Mouse (Mus musculus) lung, embryonic 14.5 days (tissue): Measurements from ENCODE around the gene Fgfr1op. TPM values are rescaled to one million over a fixed set of nuclear protein-coding genes. Genes with fewer than 3 reads are reported as not detected.
A peak's percentile ranks its signal among the peaks of the same experiment; 100 is the strongest.

ENCODE experiments used
- ATAC-seq: fragments of 200-750 bp; cut with Nextera tagmentation; 2 replicates; pipeline ENCODE4 v1.8.0; 2017; ENCODE audit warnings: mild to moderate bottlenecking, moderate TSS enrichment, moderate library complexity; ENCODE audit not compliant: insufficient read depth
- DNase-seq: peaks from one replicate; pipeline ENCODE4 v3.0.0-alpha.2; 2015
- H3K27ac ChIP-seq: fragments of 300-500 bp; sonication (generic); 2 replicates; pipeline ENCODE4 v1.5.1; 2014; ENCODE audit warnings: low read depth, mild to moderate bottlenecking, moderate library complexity
- H3K27me3 ChIP-seq: fragments of 300-500 bp; sonication (generic); 2 replicates; pipeline ENCODE4 v1.6.1; 2014; ENCODE audit warnings: low read length, control low read depth; ENCODE audit not compliant: insufficient read depth
- H3K36me3 ChIP-seq: fragments of 300-500 bp; sonication (generic); 2 replicates; pipeline ENCODE4 v1.6.1; 2014; ENCODE audit warnings: control low read depth; ENCODE audit not compliant: insufficient read depth
- H3K4me1 ChIP-seq: fragments of 300-500 bp; sonication (generic); 2 replicates; pipeline ENCODE4 v1.6.1; 2014; ENCODE audit warnings: antibody characterized with exemption, control low read depth; ENCODE audit not compliant: insufficient read depth
- H3K4me2 ChIP-seq: fragments of 300-500 bp; sonication (generic); 2 replicates; pipeline ENCODE4 v1.6.1; 2014; ENCODE audit warnings: mild to moderate bottlenecking
- H3K4me3 ChIP-seq: fragments of 300-500 bp; sonication (generic); 2 replicates; pipeline ENCODE4 v1.5.1; 2014; ENCODE audit warnings: low read depth, low read length
- H3K9ac ChIP-seq: fragments of 300-500 bp; sonication (generic); 2 replicates; pipeline ENCODE4 v1.6.1; 2014
- H3K9me3 ChIP-seq: fragments of 300-500 bp; sonication (generic); 2 replicates; pipeline ENCODE4 v1.6.1; 2016; ENCODE audit warnings: low read depth, low read length, control low read depth
- CTCF ChIP-seq: IDR thresholded peaks from 2 replicates; pipeline ENCODE4 v1.5.1; 2016; ENCODE audit warnings: antibody characterized with exemption, low read depth
- WGBS: fragments of 180-500 bp; shearing (Covaris S2); extraction: QIAGEN DNeasy Blood & Tissue Kit; methylation state at CpG from one replicate; pipeline ENCODE4 v1.1.7; 2014; 5-methylcytosine and 5-hydroxymethylcytosine counted together
- polyA plus RNA-seq: library from polyadenylated mRNA; unstranded; fragments of >200 nt; fragmentation: Nextera tagmentation; extraction: Ambion mirVana; gene quantifications from 2 replicates; pipeline ENCODE4 v1.2.1, GENCODE M21; 2014

Gene Fgfr1op
- polyA plus RNA-seq, 1 experiment from 2014 or later = 40.7 TPM

DNA sequence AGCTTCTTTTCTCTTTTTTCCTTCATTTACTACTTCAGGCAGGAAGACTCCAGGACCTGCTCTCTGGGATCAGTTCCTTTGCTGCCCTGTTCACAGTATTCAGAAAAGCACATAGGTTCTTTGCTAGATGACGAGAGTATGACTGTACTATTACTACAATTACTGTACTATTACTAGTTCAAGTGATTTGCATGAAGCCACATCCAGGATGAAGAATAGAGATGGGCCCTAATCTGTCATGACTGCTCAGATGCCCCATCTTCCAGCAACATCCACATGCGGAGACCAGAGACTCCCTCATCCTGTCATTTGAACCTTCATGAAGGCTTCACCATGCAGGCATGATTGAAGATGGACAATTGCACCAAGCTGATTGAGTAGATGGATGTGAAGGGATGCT lies 44.4 kb downstream of the Fgfr1op start:
- DNase-seq = no peak
- Histone ChIP-seq H3K27me3 (no peaks in the 10 kb centered on the region; the same call in 1 of the 2 replicates), H3K9me3 (no peaks in the 10 kb centered on the region), H3K4me2 (no peak overlapping the region), H3K4me1 (no peaks in the 10 kb centered on the region), H3K27ac (no peak overlapping the region), H3K9ac (no peak overlapping the region), H3K36me3 (no peaks in the 10 kb centered on the region), H3K4me3 (no peak overlapping the region)
- ATAC-seq = no peak
- no peak for TF ChIP-seq CTCF
- WGBS = 79% methylated on average over 2 of the region's 2 CpGs

DNA sequence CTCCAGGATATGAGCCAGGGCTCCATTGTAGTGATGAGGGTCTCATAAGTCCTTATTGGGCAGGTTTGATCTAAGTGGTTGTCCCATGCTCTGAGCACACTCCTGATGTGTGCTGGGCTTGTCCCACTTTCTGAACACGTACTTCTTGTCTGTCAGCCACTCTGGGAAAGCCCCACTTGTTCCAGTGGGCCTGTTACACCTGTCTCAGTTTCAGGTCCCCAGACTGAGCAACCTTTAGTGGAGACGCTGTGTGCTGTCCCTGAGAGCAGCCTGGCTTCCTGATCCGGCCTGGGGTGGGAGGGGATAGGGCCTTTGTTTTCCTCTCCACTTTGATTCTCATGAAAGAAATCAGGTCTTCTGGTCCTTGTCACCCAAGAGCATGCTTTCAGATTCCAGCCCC lies 44.9 kb downstream of the Fgfr1op start:
- TF ChIP-seq CTCF = no peak
- ATAC-seq (no peak), DNase-seq (no peak)
- Histone ChIP-seq H3K27ac (no peak overlapping the region), H3K4me1 (no peaks in the 10 kb centered on the region), H3K9ac (no peak overlapping the region), H3K4me2 (no peak overlapping the region), H3K9me3 (no peaks in the 10 kb centered on the region), H3K4me3 (no peak overlapping the region), H3K36me3 (no peaks in the 10 kb centered on the region), H3K27me3 (no peaks in the 10 kb centered on the region; the same call in 1 of the 2 replicates)
- 49% methylated on average over 3 of the region's 3 CpGs for WGBS

DNA sequence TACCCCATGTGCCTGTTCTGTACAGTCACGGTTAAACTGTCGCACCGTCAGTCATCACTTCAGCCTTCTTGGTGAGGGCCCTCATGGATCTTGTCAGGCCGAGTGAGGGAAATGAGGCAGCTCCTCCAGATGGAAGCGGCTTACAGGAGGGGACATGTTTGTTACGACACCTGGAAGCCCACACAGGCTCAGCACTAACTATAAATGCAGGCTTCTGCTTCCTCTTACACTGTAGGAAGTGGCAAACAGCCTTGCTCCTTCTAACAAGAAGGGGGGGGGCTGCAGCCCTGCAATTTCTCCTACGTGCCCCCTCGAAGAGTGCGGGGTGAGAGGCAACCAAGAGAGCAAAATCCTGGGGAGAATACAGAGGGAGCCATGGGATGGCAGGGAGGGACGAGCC lies 45.4 kb downstream of the Fgfr1op start:
- Histone ChIP-seq H3K4me1 (no peaks in the 10 kb centered on the region), H3K4me3 (no peak overlapping the region), H3K27ac (no peak overlapping the region), H3K9me3 (no peaks in the 10 kb centered on the region), H3K36me3 (no peaks in the 10 kb centered on the region), H3K4me2 (no peak overlapping the region), H3K27me3 (no peaks in the 10 kb centered on the region; the same call in 1 of the 2 replicates), H3K9ac (no peak overlapping the region)
- DNase-seq (no peak), ATAC-seq (no peak)
- no peak for TF ChIP-seq CTCF
- WGBS = 71% methylated on average over 10 of the region's 10 CpGs

DNA sequence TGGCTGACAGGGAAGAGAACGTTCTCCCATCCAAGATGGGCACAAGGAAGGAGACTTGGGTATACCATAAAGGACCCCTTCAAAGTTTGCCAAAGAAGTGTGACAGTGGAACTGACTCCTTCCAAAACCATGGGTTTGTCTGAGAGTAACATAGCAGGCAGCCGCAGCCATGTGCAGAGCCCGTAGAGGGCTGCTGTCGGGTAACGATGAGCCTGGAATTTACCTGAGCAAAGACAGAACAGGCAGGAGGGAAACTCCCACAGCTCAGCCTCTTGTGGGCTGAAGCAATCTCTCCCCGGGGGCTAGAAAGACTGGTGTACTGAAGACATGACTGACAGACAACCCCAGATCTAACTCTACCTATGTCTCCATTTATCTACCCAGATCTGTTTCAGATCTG lies 46.1 kb downstream of the Fgfr1op start:
- no peaks in the 10 kb centered on the region for H3K4me1 ChIP-seq
- no peak overlapping the region for H3K4me2 ChIP-seq
- H3K27me3 ChIP-seq = no peaks in the 10 kb centered on the region; the same call in 1 of the 2 replicates
- no peaks in the 10 kb centered on the region for H3K36me3 ChIP-seq
- H3K9me3 ChIP-seq = no peaks in the 10 kb centered on the region
- no peak overlapping the region for H3K4me3 ChIP-seq
- WGBS = 74% methylated on average over 6 of the region's 6 CpGs
- DNase-seq (no peak), ATAC-seq (no peak)
- no peak overlapping the region for H3K27ac ChIP-seq
- no peak overlapping the region for H3K9ac ChIP-seq
- no peak for TF ChIP-seq CTCF

DNA sequence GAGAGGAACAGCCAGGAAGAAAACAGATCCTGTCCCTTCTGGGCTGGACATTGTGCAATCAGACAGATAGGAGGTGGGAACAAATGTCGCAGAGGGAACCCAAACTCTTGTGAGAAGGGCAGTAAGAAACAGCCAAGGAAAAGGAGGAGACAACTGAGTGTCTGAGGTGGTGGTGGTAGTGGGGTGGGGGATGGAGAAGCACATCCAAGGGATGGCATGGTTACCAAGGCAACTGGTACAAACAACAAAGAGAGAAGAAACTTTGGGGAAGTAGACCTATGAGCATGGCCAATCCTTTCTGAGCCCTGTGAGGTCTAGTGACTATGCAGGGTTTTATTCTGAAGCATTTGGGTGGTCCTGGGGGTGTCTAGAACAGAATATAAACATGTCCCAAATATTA lies 49.1 kb downstream of the Fgfr1op start:
- no peak for ATAC-seq
- no peaks in the 10 kb centered on the region for H3K9me3 ChIP-seq
- no peaks in the 10 kb centered on the region for H3K4me1 ChIP-seq
- no peak overlapping the region for H3K4me3 ChIP-seq
- DNase-seq = no peak
- no peak overlapping the region for H3K27ac ChIP-seq
- no peaks in the 10 kb centered on the region for H3K36me3 ChIP-seq
- WGBS = 76% methylated on average over 1 of the region's 1 CpGs
- H3K27me3 ChIP-seq = no peaks in the 10 kb centered on the region; the same call in 1 of the 2 replicates
- no peak for TF ChIP-seq CTCF
- H3K4me2 ChIP-seq = no peak overlapping the region
- no peak overlapping the region for H3K9ac ChIP-seq

DNA sequence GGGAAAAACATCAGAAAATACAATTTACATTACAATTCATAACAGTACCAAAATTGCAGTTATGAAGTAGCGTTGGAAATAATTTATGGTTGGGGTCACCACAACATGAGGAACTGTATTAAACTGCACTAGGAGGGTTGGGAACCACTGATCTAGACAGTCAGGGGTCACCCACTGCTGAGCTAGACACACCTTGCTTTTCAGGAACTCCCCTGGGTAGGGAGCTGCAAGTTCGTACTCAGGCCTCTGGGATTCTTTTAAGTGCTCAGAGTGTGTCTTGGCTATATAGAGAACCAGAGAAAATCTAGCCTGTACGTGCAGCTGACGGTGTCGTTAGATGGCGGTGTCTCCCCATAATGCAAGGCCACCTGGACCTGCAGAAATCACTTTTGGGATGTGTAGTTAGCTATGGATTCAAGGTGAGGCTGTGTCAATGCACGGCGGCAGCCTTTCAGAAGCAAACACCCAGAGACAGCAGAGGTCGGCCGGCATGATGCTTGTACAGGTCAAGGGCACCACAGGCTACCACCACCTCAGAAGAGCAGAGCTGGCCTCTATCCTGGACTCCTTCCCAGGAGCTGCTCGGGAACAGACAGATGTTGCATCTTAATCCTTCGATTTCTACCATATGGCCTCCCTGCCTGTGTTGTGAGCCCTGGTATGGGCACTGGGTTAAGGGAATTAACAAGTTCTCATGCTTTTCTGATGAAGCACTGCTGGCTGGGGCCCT lies 49.9 kb downstream of the Fgfr1op start:
- DNase-seq (no peak), ATAC-seq (no peak)
- no peak overlapping the region for H3K4me2 ChIP-seq
- H3K4me3 ChIP-seq = no peak overlapping the region
- TF ChIP-seq CTCF = no peak
- H3K4me1 ChIP-seq = no peaks in the 10 kb centered on the region
- no peaks in the 10 kb centered on the region for H3K9me3 ChIP-seq
- H3K27ac ChIP-seq = no peak overlapping the region
- no peak overlapping the region for H3K9ac ChIP-seq
- H3K36me3 ChIP-seq = no peaks in the 10 kb centered on the region
- whole genome bisulfite sequencing = 87% methylated on average over 12 of the region's 12 CpGs
- no peaks in the 10 kb centered on the region; the same call in 1 of the 2 replicates for H3K27me3 ChIP-seq

DNA sequence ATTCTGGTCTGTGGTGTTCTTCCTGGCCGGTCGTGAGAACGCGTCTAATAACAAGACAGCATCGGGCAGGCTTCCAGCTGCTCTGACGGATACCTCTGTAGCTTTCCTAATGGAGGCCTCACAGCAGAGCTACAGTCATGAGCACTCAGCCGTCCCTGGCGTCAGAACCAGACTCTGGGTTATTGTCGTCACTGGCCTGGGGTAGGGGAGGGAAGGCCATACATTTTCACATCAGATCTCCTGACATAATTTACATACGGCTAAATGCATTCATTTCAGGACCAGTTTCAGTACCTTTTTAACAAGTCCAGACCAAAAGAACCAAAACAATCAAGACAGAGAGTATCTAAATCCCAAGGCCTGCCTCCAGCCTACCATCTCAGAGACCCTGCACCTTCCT lies 57.9 kb downstream of the Fgfr1op start:
- DNase-seq (peak; percentile 53), ATAC-seq (no peak)
- H3K9ac ChIP-seq = no peak overlapping the region
- no peak overlapping the region for H3K4me2 ChIP-seq
- no peak overlapping the region for H3K4me3 ChIP-seq
- H3K27me3 ChIP-seq = no peaks in the 10 kb centered on the region
- H3K27ac ChIP-seq = no peak overlapping the region
- TF ChIP-seq CTCF = no peak
- no peaks in the 10 kb centered on the region for H3K36me3 ChIP-seq
- WGBS = 66% methylated on average over 10 of the region's 10 CpGs
- no peaks in the 10 kb centered on the region for H3K9me3 ChIP-seq
- H3K4me1 ChIP-seq = no peaks in the 10 kb centered on the region

DNA sequence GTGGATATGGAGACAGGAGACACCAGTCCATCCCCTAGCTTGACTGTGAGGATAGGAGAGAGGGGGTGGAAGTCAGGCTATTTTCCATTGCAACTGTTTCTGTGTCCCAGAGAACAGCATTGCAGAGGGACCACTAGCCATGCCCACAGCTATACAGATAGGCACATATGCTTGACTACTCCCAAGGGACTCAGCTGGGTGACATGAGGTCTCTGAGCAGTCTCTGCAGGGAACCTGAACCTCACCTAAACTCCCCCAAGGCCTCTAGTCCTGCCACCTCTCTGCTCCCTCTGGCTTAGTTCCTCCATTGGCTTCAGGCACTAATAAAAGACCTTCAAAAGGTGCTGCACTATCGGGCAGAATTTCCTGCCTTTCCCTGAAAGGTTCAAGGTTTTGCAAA lies 58.8 kb downstream of the Fgfr1op start:
- no peak for DNase-seq
- Histone ChIP-seq H3K27me3 (no peaks in the 10 kb centered on the region), H3K36me3 (no peaks in the 10 kb centered on the region), H3K4me1 (no peaks in the 10 kb centered on the region), H3K4me3 (no peak overlapping the region), H3K9me3 (no peaks in the 10 kb centered on the region), H3K9ac (no peak overlapping the region), H3K4me2 (no peak overlapping the region), H3K27ac (no peak overlapping the region)
- TF ChIP-seq CTCF = no peak
- WGBS = 77% methylated on average over 1 of the region's 1 CpGs
- ATAC-seq = no peak
